Mouse (Mus musculus) limb, embryonic 15.5 days (tissue): ENCODE measurements at regions not wholly inside any gene's neighbourhood (a gene's known extent, or its start where the extent isn't known, plus 50 kb on each side); places are given as distances from the start of the nearest gene placed in this dataset.

Experiments
- ATAC-seq: fragments of 200-750 bp; cut with Nextera tagmentation; 2 replicates; pipeline ENCODE4 v1.8.0; 2017; ENCODE audit warnings: low read depth, moderate TSS enrichment; ENCODE audit not compliant: insufficient number of reproducible peaks, low FRiP score, low TSS enrichment
- H3K27ac ChIP-seq: fragments of 300-500 bp; sonication (generic); 2 replicates; pipeline ENCODE4 v1.5.1; 2015; ENCODE audit warnings: moderate library complexity, mild to moderate bottlenecking, inconsistent platforms
- H3K27me3 ChIP-seq: fragments of 300-500 bp; sonication (generic); 2 replicates; pipeline ENCODE4 v1.6.1; 2015; ENCODE audit warnings: inconsistent platforms
- H3K36me3 ChIP-seq: fragments of 300-500 bp; sonication (generic); 2 replicates; pipeline ENCODE4 v1.6.1; 2015; ENCODE audit warnings: inconsistent platforms
- H3K4me1 ChIP-seq: fragments of 300-500 bp; sonication (generic); 2 replicates; pipeline ENCODE4 v1.6.1; 2015; ENCODE audit warnings: inconsistent platforms
- H3K4me2 ChIP-seq: fragments of 300-500 bp; sonication (generic); 2 replicates; pipeline ENCODE4 v1.6.1; 2015; ENCODE audit warnings: mild to moderate bottlenecking, inconsistent platforms
- H3K4me3 ChIP-seq: fragments of 300-500 bp; sonication (generic); 2 replicates; pipeline ENCODE4 v1.5.1; 2015; ENCODE audit warnings: mild to moderate bottlenecking, inconsistent platforms
- H3K9ac ChIP-seq: fragments of 300-500 bp; sonication (generic); 2 replicates; pipeline ENCODE4 v1.6.1; 2015; ENCODE audit warnings: inconsistent platforms
- H3K9me3 ChIP-seq: fragments of 300-500 bp; sonication (generic); 2 replicates; pipeline ENCODE4 v1.6.1; 2016; ENCODE audit warnings: inconsistent platforms
- WGBS: fragments of 180-500 bp; shearing (Covaris S2); methylation state at CpG from one replicate; pipeline ENCODE4 v1.1.7; 2015; 5-methylcytosine and 5-hydroxymethylcytosine counted together

DNA sequence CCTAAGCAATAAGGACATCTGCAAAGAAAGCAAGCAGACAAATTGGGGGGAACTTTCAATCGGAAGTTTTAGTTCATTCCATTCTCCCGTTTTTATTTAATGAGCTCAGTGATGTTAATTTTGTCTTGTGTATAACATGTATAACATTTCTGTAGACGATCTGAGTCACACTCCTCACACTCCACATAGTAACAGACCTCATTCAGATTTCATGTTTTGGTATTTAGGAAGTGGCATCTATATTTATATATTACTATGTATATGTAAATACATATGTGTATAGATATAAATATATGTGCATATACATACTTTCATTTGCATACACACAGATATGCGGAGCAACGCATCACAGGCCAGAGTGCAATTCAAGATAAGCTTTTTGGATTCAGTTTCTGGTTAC lies 444.9 kb upstream of the Fam92a start:
- Histone ChIP-seq H3K9me3 (no peaks in the 10 kb centered on the region), H3K9ac (no peak overlapping the region), H3K36me3 (no peaks in the 10 kb centered on the region), H3K4me2 (no peak overlapping the region), H3K4me1 (no peaks in the 10 kb centered on the region), H3K27me3 (no peaks in the 10 kb centered on the region), H3K4me3 (no peak overlapping the region), H3K27ac (no peak overlapping the region)
- ATAC-seq = no peak
- 84% methylated on average over 5 of the region's 5 CpGs for WGBS

DNA sequence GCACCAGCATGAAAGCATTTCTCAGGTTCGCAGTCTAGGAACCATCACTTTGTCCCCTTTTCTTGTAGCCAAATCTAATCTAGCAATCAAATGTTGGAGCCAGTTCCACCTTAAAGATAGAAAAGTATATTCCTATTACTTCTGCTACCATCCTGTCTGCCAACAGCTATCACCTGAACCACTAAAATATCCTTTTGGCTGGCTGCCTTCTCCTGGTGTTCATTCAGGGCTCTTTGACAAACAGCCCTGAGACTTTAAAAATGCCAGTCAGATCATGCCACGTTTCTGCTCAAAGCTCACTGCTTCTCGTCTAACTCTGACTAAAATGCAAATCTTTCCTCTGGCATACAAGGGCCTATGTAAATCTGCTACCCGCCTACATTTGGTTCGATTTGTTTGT lies 439.7 kb upstream of the Fam92a start:
- no peaks in the 10 kb centered on the region for H3K4me1 ChIP-seq
- no peaks in the 10 kb centered on the region for H3K36me3 ChIP-seq
- H3K27me3 ChIP-seq = no peaks in the 10 kb centered on the region
- no peak for ATAC-seq
- WGBS = 67% methylated on average over 5 of the region's 5 CpGs
- no peak overlapping the region for H3K27ac ChIP-seq
- no peak overlapping the region for H3K4me3 ChIP-seq
- no peak overlapping the region for H3K9ac ChIP-seq
- H3K9me3 ChIP-seq = no peaks in the 10 kb centered on the region
- no peak overlapping the region for H3K4me2 ChIP-seq

DNA sequence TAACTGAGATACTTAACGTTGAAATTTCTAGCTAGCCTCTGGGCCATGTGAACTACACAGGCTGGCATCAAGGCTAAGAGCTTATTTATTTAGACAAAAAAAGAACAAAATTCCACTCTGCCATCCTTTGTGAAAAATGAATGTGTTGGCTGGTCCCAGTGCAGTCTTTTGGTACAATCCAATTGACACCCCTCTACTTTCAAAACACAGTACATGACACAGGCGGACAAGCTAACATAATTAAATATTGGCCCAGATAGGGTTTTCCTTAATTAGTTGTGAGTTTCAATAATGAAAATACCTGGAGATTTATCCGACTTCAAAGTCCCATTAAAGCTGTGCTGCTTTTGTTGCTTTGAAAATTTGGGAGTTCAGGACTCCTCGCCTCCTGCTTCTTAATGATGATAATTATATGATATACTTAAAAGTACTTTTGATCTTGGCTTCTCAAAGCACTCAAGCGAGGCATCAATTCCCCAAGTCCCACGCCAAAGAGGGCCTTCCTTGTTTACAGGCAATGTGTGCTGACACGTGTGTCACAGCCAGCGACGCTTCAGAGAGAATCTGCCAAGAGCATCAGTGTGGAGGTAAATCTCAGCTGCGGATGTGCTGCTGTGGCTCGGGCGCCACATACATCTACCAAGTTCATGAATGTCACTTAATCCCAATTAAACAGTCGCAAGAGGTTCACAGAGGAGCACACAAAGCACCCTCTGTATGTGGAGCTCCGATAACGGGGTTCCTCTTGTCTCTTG lies 429.5 kb upstream of the Fam92a start:
- Histone ChIP-seq H3K36me3 (no peaks in the 10 kb centered on the region), H3K9me3 (no peaks in the 10 kb centered on the region), H3K27me3 (no peaks in the 10 kb centered on the region), H3K27ac (no peak overlapping the region), H3K9ac (no peak overlapping the region), H3K4me3 (no peak overlapping the region), H3K4me2 (no peak overlapping the region), H3K4me1 (peaks cover 9% of the 10 kb centered on the region)
- whole genome bisulfite sequencing = 80% methylated on average over 15 of the region's 15 CpGs
- no peak for ATAC-seq

DNA sequence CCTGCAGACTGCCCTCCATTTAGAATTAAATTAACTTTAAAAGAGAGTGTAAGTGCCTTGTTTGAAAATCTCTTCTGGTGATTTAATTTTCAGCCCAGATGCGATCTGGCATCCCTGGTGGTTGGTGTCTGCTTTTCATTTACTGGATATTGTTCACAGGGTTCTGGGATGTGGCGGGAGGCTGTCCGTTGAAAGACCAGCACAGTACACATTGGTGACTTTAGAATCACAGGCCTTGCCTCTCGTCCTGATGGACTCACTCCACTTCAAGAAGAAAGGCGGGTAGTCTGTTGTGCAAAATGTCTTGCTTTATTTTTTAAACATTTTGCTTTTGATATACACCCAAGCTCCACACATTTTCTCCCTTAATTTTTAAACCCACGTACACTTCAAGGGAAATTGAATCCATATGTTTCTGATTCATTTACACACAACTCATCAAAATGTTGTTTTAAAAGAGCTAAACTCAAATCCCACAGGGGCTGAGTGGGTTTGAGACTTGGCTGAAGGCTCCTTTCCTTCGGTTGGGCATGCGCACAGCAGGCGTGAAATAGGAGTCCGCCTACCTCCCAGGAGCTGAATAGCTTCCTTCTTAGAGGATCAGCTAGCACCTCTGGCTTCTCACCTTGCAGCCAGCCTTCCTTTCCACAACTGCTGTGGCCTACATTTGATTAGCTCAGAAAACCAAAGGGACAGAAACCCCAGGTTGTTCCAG lies 424.1 kb upstream of the Fam92a start:
- ATAC-seq = peak; percentile 85
- WGBS = 22% methylated on average over 10 of the region's 10 CpGs
- Histone ChIP-seq H3K4me1 (peaks cover 14% of the 10 kb centered on the region), H3K9me3 (no peaks in the 10 kb centered on the region), H3K4me3 (no peak overlapping the region), H3K27ac (peak overlapping the region; percentile 80), H3K9ac (no peak overlapping the region), H3K27me3 (no peaks in the 10 kb centered on the region), H3K36me3 (no peaks in the 10 kb centered on the region), H3K4me2 (0 out of 2 replicates have a peak overlapping the region, but pooled peaks have one; percentile 14)

DNA sequence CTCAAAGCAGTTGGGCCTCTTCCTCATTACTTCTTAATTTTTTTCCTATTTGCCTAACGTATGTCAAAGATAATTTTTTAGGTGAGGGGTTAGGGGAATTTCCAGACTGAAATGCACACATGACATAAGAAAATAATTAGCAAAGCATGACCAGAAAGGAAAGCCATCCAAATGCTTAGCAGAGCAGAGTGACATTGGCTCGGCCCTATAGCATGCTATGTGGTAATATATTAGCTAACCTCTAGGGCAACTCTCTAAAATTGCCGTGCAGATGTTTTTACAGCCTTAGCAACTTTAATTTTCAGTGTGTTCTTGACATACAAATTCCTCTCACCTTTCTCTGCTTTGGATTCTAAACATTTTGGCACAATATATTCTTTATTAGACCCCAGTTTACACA lies 421.2 kb upstream of the Fam92a start:
- WGBS = 22% methylated on average over 3 of the region's 3 CpGs
- ATAC-seq = no peak
- no peak overlapping the region for H3K4me2 ChIP-seq
- H3K9me3 ChIP-seq = no peaks in the 10 kb centered on the region
- H3K27ac ChIP-seq = no peak overlapping the region
- no peak overlapping the region for H3K4me3 ChIP-seq
- no peak overlapping the region for H3K9ac ChIP-seq
- no peaks in the 10 kb centered on the region for H3K27me3 ChIP-seq
- H3K4me1 ChIP-seq = peaks cover 14% of the 10 kb centered on the region
- H3K36me3 ChIP-seq = no peaks in the 10 kb centered on the region

DNA sequence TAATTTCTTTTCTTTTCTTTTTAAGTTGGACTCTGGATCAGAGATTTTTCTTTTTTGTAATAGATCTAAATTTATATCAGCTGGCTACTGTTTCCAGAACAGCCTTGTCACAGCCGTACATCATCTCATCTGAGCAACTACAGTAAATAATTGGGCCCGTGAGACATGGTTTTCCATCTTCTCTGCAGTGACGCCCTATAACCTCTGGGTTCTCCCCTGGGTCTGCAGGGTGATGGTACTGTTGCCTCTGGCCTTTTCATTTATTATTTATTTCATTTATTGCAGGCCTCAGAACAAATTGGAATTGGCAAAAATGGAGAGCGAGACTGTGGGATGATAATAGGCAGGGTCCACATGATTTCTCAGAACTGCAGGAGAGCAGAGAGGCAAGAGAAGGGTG lies 406.3 kb upstream of the Fam92a start:
- Histone ChIP-seq H3K4me1 (no peaks in the 10 kb centered on the region), H3K9me3 (no peaks in the 10 kb centered on the region), H3K9ac (no peak overlapping the region), H3K36me3 (no peaks in the 10 kb centered on the region), H3K4me2 (no peak overlapping the region), H3K27ac (no peak overlapping the region), H3K27me3 (no peaks in the 10 kb centered on the region), H3K4me3 (no peak overlapping the region)
- 86% methylated on average over 4 of the region's 4 CpGs for WGBS
- no peak for ATAC-seq

DNA sequence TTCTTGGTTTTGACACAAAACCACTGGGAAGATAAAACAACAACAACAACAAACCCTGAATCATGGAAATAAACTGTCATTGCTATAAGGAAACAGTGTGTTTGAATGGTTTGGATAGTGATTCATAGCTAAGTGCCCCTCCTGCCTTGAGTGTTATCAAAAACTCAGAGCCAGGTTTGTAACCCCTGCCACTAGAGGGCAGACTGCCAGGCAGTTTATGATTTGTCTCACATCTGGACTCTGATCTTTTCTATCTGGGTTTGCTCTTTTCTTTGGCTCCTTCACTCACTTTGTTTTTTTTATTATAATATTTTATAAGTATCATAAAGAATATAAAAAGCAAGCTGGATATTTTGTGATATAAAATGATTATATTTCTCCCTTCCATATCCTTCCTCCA lies 400.1 kb upstream of the Fam92a start:
- Histone ChIP-seq H3K9ac (no peak overlapping the region), H3K36me3 (no peaks in the 10 kb centered on the region), H3K4me2 (no peak overlapping the region), H3K27me3 (no peaks in the 10 kb centered on the region), H3K4me3 (no peak overlapping the region), H3K9me3 (no peaks in the 10 kb centered on the region), H3K4me1 (no peaks in the 10 kb centered on the region), H3K27ac (no peak overlapping the region)
- ATAC-seq = no peak

DNA sequence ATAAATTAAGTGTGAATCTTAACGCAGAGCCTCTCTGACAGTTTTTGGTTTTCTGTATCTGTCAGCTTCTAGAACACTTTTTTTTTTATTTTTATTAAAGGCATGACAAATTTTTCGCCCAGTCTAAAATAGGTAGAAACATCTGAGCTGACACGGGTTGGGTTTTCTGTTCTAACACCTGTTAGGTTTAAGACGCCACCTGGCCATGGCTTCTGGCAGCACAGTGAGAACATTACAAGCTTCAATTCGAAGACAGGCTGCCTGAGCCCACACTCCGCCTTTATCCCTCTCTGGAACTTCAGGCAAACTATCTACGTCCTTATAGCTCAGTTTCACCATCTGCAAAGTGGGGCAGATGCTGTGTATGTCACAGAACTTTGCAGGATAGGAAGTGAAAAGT lies 398.9 kb upstream of the Fam92a start:
- Histone ChIP-seq H3K9me3 (no peaks in the 10 kb centered on the region), H3K4me3 (no peak overlapping the region), H3K27ac (no peak overlapping the region), H3K9ac (no peak overlapping the region), H3K4me1 (no peaks in the 10 kb centered on the region), H3K36me3 (no peaks in the 10 kb centered on the region), H3K27me3 (no peaks in the 10 kb centered on the region), H3K4me2 (no peak overlapping the region)
- WGBS = 57% methylated on average over 7 of the region's 7 CpGs
- no peak for ATAC-seq

DNA sequence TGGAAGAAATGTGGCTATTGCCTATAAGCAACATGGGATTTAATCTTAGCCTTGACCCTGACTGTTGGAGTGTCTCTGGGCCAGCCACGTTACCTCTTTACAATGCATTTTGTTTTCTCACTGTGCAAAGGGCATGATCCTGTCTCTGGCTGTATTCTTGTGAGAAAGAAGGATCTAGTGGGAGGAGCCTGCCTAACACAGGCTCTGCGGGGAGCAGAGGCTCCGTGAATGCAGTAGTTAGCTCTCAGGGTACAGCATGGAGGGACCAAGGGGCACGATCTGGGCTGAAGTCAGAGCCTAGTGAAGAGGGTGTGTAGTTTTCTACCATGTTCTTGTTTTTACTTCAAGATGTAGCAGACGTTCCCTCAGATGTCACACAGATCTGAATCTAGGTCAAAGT lies 395.8 kb upstream of the Fam92a start:
- no peak overlapping the region for H3K4me2 ChIP-seq

DNA sequence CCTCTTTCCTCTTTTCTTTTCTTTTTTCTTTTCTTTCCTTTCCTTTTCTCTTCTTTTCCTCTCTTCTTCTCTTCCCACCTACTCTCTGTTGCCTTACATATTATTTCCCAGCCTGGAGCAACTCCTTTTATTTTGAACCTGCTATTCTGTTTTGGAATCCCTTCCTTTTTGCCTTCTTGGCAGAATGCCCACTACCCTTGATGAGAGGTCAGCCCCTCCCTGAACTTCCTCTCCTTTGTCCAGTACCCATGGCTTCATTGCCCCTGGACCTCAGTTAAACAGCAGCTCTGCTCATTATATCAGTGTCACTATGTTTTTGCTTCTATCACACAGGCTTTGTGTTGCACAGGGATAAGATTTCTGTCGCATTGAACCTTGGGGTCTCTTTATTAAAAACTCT lies 391.2 kb upstream of the Fam92a start:
- H3K4me1 ChIP-seq = no peaks in the 10 kb centered on the region
- 84% methylated on average over 1 of the region's 1 CpGs for WGBS
- ATAC-seq = no peak
- no peak overlapping the region for H3K27ac ChIP-seq
- no peak overlapping the region for H3K9ac ChIP-seq
- no peaks in the 10 kb centered on the region for H3K27me3 ChIP-seq
- H3K4me2 ChIP-seq = no peak overlapping the region
- H3K9me3 ChIP-seq = no peaks in the 10 kb centered on the region
- no peak overlapping the region for H3K4me3 ChIP-seq
- H3K36me3 ChIP-seq = no peaks in the 10 kb centered on the region

More for the DNA sequence above, 395.8 kb upstream of the Fam92a start:
- Histone ChIP-seq H3K27ac (no peak overlapping the region), H3K4me1 (no peaks in the 10 kb centered on the region), H3K36me3 (no peaks in the 10 kb centered on the region), H3K9ac (no peak overlapping the region), H3K4me3 (no peak overlapping the region), H3K9me3 (no peaks in the 10 kb centered on the region), H3K27me3 (no peaks in the 10 kb centered on the region)
- 34% methylated on average over 5 of the region's 5 CpGs for WGBS
- ATAC-seq = no peak

DNA sequence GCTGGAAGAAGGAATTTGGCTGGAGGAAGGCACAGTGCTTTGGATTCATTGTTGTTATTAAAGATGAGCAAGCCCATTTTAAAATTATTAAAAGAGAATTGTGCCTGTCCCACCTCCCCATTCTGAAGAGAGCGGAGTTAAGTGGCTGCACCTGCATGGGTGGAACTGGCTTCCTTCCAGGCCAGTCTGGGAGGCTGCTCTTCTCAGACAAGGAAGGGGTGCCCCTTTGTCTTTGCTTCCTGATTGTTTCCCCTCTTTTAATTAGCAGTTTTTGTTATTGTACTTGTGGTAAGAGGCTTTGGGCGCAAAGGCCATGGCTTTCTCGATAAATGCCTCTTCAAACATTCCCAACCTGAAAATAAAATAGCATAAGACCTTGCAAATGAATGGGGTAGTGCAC lies 388.7 kb upstream of the Fam92a start:
- WGBS = 68% methylated on average over 3 of the region's 3 CpGs
- Histone ChIP-seq H3K27ac (no peak overlapping the region), H3K4me3 (no peak overlapping the region), H3K36me3 (no peaks in the 10 kb centered on the region), H3K9me3 (no peaks in the 10 kb centered on the region), H3K27me3 (no peaks in the 10 kb centered on the region), H3K9ac (no peak overlapping the region), H3K4me1 (no peaks in the 10 kb centered on the region), H3K4me2 (no peak overlapping the region)
- no peak for ATAC-seq

DNA sequence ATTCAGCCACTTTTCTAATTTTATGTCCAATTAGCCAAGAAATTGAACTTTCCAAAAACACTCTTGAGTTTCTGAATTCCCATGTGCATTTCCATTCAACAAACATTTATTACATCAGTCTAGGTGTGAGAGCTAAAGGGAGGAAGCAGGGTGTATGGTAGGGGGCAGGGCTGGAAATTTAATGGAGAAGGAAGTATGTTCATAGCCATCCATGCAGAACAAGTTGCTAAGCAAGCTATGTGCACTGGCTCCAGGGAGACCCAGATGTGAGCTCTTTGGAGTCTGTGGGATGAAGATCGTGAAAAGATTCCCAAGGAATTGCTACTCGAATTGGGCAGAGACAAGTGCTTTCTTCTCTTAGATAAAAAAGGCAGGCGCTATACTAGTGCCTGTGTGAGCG lies 388.2 kb upstream of the Fam92a start:
- Histone ChIP-seq H3K9me3 (no peaks in the 10 kb centered on the region), H3K4me1 (no peaks in the 10 kb centered on the region), H3K27me3 (no peaks in the 10 kb centered on the region), H3K36me3 (no peaks in the 10 kb centered on the region), H3K9ac (no peak overlapping the region), H3K4me3 (no peak overlapping the region), H3K4me2 (no peak overlapping the region), H3K27ac (no peak overlapping the region)
- 66% methylated on average over 4 of the region's 4 CpGs for WGBS
- ATAC-seq = no peak
